Comparison of ENCODE assay signal across 8 mouse cellular contexts in the genomic region with DNA sequence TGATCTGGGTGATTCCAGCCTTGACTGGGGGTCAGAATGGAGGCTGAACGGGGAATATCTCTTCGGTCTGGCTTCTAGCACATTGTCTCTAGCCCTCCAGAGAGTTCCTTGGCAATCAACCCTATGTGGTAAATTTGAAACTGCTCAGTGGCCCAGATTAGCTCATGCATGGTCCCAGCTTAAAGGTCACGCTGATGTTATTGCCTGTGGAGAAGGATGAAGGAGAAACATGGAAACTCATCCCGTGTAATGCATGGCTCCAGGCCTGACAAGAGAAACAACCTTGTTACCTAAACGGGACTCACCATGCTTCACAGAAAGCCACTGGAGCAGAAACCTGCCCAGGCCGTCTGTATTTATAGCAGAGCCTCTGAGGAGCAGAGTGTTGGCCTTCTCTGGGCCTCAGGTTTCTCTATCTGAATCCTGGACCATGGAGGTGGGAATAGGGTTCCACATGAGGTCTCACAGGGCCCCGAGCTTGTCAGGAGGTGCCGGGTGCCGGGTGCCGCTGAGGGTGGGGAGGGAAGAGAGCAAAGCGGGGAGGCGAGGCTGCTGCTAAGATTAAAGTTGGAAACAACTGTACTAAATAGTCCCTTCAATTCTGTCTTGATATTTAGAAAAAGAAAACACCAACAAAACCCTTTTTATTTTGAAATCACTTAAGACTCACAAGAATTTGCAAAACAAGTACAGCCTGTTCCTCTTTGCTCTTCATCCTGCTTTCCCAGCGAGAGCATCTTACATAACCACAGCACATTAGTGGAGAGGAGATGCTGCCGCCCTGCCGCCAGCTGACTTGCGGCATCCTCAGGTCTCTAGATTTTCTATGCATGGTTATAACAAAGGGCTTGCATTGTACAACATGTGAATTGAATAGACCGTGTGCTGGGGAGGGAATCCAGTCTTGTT.
DNase-seq lines count a peak whose midpoint lies in the region.

No protein-coding gene starts in this region.

- intact Hi-C loops in gastrocnemius, postnatal 36 days (cut with DNase I): no loop called here

- peak; percentile 15 for DNase-seq in cerebellum, adult 9-10 months
- no peak for DNase-seq in cerebellum, adult 9-11 months
- DNase-seq in layer of hippocampus, adult 18-20 months (ENCODE audit: low spot score in 2 of 2): peak; percentile 44 to 79
- no peak for DNase-seq in layer of hippocampus, adult 9-10 months (ENCODE audit: low spot score)
- peak; percentile 35 to 41 for DNase-seq in gastrocnemius, postnatal 36 days
- peak; percentile 33 for DNase-seq in lung, postnatal 10 days
- DNase-seq in embryo, embryonic 11 days: no peak
- no peak for DNase-seq in adrenal gland, postnatal 25 days

Comparison
In these comparisons a context has a peak if more than half of its experiments do, and no peak if none do; other contexts are left out.
1. DNase-seq: peak in cerebellum, adult 9-10 months (single experiment), layer of hippocampus, adult 18-20 months (2 of 2), gastrocnemius, postnatal 36 days (2 of 2) and lung, postnatal 10 days (single experiment); none in cerebellum, adult 9-11 months (single experiment), layer of hippocampus, adult 9-10 months (single experiment), embryo, embryonic 11 days (single experiment) and adrenal gland, postnatal 25 days (single experiment).